Mouse (Mus musculus): Measurements from ENCODE around the gene Ndufs6. TPM values are rescaled to one million over a fixed set of nuclear protein-coding genes. Genes with fewer than 3 reads are reported as not detected.

Ndufs6 gene
- polyA plus RNA-seq, 1 experiment: 254 TPM

DNA sequence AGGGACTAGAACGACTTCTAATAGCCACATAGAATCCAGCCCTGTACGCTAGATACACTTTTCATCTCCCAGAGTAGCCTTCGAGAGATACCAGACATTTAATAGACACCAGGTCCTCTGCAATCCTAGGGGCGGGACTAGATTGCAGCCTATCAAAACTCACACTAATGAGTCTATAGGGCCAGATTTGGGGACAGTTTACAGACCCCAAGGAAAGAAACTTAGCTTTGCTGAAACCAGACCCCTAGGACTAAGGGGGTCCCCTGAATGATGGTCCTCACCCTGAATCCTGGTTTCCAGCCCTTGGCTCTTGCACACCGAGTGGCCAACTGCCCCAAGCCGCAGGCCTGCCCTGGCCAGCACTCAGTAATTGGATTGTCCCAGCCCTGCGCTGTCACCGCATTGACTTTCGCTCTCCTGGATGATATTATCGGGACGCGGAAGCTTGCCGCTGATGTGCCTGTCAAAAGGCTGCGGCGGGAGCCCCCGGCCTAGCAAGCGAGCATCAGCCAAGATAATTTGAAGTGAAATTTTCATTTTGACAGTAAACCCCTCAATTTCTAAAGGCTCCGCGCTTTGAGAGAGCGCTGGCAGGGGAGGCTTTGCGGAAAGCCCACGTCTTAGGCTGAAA is 57.8 kb downstream of the Ndufs6 start:
- Histone ChIP-seq H3ac (ENCODE audit: control insufficient read depth, insufficient read length) (no peak overlapping the region), H3K79me2 (ENCODE audit: control insufficient read depth, insufficient read depth) (no peaks in the 10 kb centered on the region), H3K27me3 (ENCODE audit: control insufficient read depth, insufficient read depth, insufficient read length) (peaks cover 56% of the 10 kb centered on the region), H3K36me3 (ENCODE audit: control insufficient read depth, insufficient read depth) (no peaks in the 10 kb centered on the region), H3K4me2 (ENCODE audit: low read depth) (no peak overlapping the region), H3K4me3 (no peak overlapping the region)
- TF ChIP-seq MAX (IDR thresholded peaks at IDR 0.05; ENCODE audit: low read depth) (no peak), POLR2A (IDR thresholded peaks at IDR 0.05; ENCODE audit: insufficient read length, low read depth) (no peak), MYOG (IDR thresholded peaks at IDR 0.05; ENCODE audit: control insufficient read depth in 1 of 3, insufficient read depth in 1 of 3, insufficient read length in 2 of 3, low read depth in 2 of 3) (no peak), SRF (IDR thresholded peaks at IDR 0.05; ENCODE audit: control insufficient read depth, insufficient read length, low read depth) (no peak), POLR2AphosphoS2 (IDR thresholded peaks at IDR 0.05; ENCODE audit: insufficient read length, low read depth) (no peak), E2F4 (IDR thresholded peaks at IDR 0.05; ENCODE audit: insufficient read depth) (no peak), TCF3 (IDR thresholded peaks at IDR 0.05; ENCODE audit: insufficient read length, low read depth) (no peak), CEBPB (IDR thresholded peaks at IDR 0.05; ENCODE audit: insufficient read depth, poor library complexity, severe bottlenecking) (no peak), MYOD1 (IDR thresholded peaks at IDR 0.05; ENCODE audit: control insufficient read depth in 1 of 3, insufficient read length in 2 of 3, low read depth in 2 of 3) (no peak), TCF12 (IDR thresholded peaks at IDR 0.05; ENCODE audit: insufficient read depth, poor library complexity, severe bottlenecking) (no peak), USF1 (IDR thresholded peaks at IDR 0.05; ENCODE audit: low read depth) (no peak)

DNA sequence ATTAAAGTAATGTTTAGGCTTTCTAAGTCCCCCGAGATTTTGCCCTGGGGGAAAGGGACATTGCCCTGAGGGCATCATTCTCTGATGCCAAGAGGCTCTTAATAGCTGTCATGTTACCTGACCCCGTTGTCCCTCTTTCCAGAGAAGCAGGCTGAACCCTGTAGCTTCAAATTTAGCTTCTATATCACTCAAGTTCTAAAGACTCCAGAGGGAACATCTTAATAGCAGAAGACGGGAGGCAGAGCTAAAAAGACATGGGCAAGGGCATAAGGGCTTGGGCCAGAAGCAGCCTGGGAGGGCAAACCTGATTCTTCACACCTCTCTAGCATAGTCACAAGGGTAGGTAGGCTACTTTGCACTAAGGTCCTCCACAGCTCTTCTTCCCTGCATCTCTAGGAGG is 58.5 kb downstream of the Ndufs6 start:
- no peak for TF ChIP-seq REST (IDR thresholded peaks at IDR 0.05; ENCODE audit: insufficient read depth, insufficient read length)
- TF ChIP-seq POLR2AphosphoS2 (IDR thresholded peaks at IDR 0.05; ENCODE audit: insufficient read length, low read depth): no peak
- TF ChIP-seq TCF3 (IDR thresholded peaks at IDR 0.05; ENCODE audit: insufficient read length, low read depth): no peak
- H3K4me2 ChIP-seq (ENCODE audit: low read depth): no peak overlapping the region

More for the DNA sequence above, 58.5 kb downstream of the Ndufs6 start:
- Histone ChIP-seq H3K4me3 (no peak overlapping the region), H3ac (ENCODE audit: control insufficient read depth, insufficient read length) (no peak overlapping the region), H3K79me2 (ENCODE audit: control insufficient read depth, insufficient read depth) (no peaks in the 10 kb centered on the region), H3K27me3 (ENCODE audit: control insufficient read depth, insufficient read depth, insufficient read length) (peaks cover 63% of the 10 kb centered on the region), H3K36me3 (ENCODE audit: control insufficient read depth, insufficient read depth) (no peaks in the 10 kb centered on the region)

Other genes with a start within 250 kb of the Ndufs6 start
- not detected for gene Irx4, start 68.1 kb downstream of the Ndufs6 start, polyA plus RNA-seq (2012; fragmentation: generic; extraction: Trizol)
- gene Mrpl36, start within 50 bp of the Ndufs6 start, polyA plus RNA-seq (2012; fragmentation: generic; extraction: Trizol): 79.8 TPM
- 10.1 TPM for gene Lpcat1, start 138.7 kb upstream of the Ndufs6 start, polyA plus RNA-seq (2012; fragmentation: generic; extraction: Trizol)
- not detected for gene Slc6a3, start 208.2 kb upstream of the Ndufs6 start, polyA plus RNA-seq (2012; fragmentation: generic; extraction: Trizol)